Mouse (Mus musculus): ENCODE data around the gene Aldh9a1.
"Not testable (repeated sequence)": the region's sequence is repeated elsewhere in the genome, so short reads cannot be mapped to it uniquely, and the experiment has no call there.

Gene Aldh9a1

DNA sequence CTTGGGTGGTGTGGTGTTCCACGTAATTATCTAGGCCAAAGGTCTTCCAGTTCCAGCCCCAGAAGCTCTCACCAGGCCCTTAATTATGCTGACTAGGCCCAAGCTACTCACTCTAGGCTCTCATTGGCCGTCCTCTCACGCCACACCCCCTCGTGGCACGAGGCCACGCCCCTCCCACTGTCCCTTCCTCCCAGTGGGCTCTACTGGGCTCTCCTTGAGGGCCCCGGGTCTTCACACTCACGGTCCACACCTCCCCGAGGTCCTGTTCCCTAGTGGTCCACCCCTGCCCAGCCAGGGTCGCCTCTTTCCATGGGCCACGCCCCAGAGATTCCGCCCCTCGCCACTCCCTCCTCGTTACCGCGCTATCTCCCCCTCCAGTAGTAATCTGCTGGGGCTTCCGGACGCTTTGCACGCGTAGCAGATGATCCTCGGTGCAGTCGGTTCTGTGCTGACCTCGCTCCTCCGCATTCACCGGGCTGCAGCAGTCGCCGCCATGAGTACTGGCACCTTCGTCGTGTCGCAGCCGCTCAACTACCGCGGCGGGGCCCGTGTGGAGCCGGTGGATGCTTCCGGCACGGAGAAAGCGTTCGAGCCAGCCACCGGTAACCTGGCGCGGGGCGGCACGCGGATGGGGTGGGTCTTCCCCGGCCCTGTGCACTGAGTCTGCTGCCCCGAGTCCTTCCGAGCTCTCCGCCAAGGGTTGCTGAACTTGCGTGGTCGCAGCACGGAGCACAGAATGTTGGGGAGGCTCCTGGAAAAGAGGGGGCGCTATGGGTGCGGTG lies at the start of gene Aldh9a1:
TSS of gene Aldh9a1 (plus strand) at position 177 of the 782 bp plus-strand sequence.
- DNase-seq, result peak; percentile 93

DNA sequence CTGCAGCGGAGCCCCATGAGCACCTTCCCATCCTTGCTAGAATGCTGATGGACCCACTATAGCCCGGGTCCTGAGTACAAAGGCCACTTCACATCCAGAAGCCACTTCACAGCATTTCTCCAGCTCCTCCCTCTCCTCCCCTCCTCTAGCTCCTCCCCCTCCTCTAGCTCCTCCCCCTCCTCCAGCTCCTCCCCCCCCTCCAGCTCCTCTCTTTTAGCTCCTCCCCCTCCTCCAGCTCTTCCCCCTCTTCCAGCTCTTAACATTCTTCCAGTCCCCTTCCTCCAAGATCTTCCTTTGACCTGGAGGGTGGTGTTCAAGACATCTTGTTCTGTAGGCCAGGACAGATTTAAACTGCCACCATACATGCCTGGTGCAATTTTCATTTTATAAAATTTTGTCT lies 49.7 kb upstream of the Aldh9a1 start:
- DNase-seq, result peak; percentile 21

DNA sequence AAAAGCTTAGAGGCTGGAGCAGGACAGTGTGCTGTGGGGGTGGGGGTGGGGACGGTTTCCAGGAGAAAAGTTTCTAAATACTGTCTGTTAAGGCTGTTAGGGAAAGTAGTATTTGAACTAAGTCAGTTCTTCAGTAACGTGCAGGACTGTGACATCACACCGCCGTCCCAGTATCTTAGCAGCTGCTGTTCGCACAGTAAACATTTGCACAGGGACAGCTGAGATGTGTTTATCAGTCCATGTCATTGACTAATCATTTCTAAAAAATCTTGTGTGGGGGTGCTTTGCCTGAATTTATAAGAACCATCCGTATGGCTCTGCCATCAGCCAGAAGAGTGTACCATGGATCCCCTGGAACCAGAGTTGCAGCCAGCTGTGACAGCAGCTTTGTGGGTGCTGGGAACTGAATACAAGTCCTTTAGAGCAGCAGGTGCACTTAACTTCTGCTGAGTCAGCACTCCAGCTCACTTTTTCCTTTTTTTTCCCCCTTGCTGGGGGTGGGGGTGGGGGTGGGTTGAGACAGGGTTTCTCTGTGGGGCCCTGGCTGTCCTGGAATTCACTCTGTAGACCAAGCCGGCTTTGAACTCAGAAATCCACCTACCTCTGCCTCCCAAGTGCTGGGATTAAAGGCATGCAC lies 44.2 kb upstream of the Aldh9a1 start:
- DNase-seq, result no peak

- DNase-seq, result peak; percentile 44
These were observed 43.1 kb upstream of the Aldh9a1 start for GRCm38 (mm10) chr1:167306451-167307240.

- DNase-seq, result peak; percentile 22
These were observed 42.1 kb upstream of the Aldh9a1 start for GRCm38 (mm10) chr1:167307674-167308073.

GRCm38 (mm10) chr1:167308261-167309054 lies 41.3 kb upstream of the Aldh9a1 start, which contains the start of gene Tmco1:
Gene Tmco1, plus strand, starts transcription at chr1:167308378.
- DNase-seq, result peak; percentile 98

- DNase-seq, result no peak
These were observed 37.4 kb upstream of the Aldh9a1 start for GRCm38 (mm10) chr1:167312367-167312766.

GRCm38 (mm10) chr1:167313220-167313619 lies 36.6 kb upstream of the Aldh9a1 start:
- DNase-seq, result no peak

DNA sequence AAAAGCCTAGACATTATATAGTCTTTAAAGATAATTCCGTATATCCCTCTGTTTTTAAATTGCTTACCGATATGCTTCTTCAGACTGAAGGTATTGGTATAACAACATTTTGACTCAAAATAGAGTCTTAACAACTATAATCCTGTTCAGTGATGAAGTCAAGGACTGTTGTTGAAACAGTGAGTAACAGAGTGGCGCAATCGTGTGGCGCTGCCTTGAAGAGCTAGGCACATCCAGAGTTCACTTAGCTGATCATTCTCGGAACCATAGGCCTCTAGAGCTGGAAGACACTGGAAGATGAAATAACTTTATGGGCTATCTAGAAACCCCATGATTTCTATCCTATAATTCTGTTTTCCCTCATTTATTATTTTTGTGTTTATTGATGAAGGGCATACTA lies 28.1 kb upstream of the Aldh9a1 start:
- no peak for DNase-seq

- DNase-seq, result no peak
These were observed 21.0 kb upstream of the Aldh9a1 start for GRCm38 (mm10) chr1:167328776-167329175.

GRCm38 (mm10) chr1:167331106-167331505 lies 18.7 kb upstream of the Aldh9a1 start:
- DNase-seq, result no peak

DNA sequence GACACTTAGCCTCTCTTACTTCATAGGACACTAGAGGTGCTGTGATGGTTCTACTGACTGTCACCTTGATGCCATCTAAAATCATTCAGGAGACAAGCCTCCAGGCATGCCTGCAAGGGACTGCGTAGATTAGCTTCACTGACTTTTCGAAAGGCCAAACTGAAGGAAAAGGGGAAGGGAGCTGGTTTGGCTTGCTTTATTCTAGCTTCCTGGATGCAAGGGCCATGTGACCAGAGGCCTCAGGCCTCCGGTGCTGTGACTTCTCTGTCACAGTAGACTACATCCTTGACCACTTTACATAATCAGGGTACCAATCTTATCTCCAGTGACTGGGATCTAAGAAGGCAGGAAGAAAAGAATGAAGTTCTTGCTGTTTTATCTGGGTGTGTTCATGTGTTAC lies 13.4 kb upstream of the Aldh9a1 start:
- no peak for DNase-seq

- peak; percentile 88 for DNase-seq
These were observed 12.2 kb upstream of the Aldh9a1 start for GRCm38 (mm10) chr1:167337463-167338095.

- peak; percentile 14 for DNase-seq
These were observed 10.5 kb upstream of the Aldh9a1 start for GRCm38 (mm10) chr1:167339177-167339781.

GRCm38 (mm10) chr1:167340111-167340787 lies 9.5 kb upstream of the Aldh9a1 start:
- peak; percentile 28 for DNase-seq

GRCm38 (mm10) chr1:167340910-167341528 lies 8.8 kb upstream of the Aldh9a1 start:
- DNase-seq, result no peak

GRCm38 (mm10) chr1:167342831-167343230 lies 7.0 kb upstream of the Aldh9a1 start:
- no peak for DNase-seq

DNA sequence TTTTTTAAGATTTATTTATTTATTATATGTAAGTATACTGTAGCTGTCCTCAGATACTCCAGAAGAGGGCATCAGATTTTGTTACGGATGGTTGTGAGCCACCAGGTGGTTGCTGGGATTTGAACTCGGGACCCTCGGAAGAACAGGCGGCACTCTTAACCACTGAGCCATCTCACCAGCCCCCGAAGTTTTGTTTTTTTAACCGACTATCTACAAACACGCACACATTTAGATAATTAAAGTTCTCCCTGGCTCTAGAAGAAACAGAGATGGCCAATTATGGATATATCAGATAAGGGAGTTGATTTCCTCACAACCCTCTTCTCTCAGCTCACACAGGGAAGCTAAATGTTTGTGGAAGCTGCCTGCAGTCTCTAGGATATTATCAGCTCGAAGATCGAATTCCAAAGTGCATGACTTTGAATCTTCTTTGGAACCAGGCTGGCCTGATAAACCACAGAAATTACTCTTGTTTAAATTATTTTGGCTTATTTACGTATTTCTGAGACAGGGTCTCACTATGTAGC lies 3.7 kb upstream of the Aldh9a1 start:
- not testable (repeated sequence) for DNase-seq

- not testable (repeated sequence) for DNase-seq
These were observed 585 bp upstream of the Aldh9a1 start for GRCm38 (mm10) chr1:167349206-167349605.

Data from retina, postnatal 1 day (tissue).